Mouse (Mus musculus) ES-E14 (cell line): Measurements from ENCODE around the gene Elmo3. TPM values are rescaled to one million over a fixed set of nuclear protein-coding genes. Genes with fewer than 3 reads are reported as not detected.
A peak's percentile ranks its signal among the peaks of the same experiment; 100 is the strongest.

Source experiments
- DNase-seq: peaks from one replicate; pipeline ENCODE4 v3.0.0-alpha.2; 2013; ENCODE audit warnings: low read depth, low spot score
- H3K27ac ChIP-seq: 2 replicates; pipeline ENCODE4 v1.5.1; 2012; ENCODE audit warnings: low read depth, mild to moderate bottlenecking, low read length, moderate library complexity, mixed read lengths; ENCODE audit not compliant: poor library complexity, insufficient read depth, severe bottlenecking
- H3K36me3 ChIP-seq: 2 replicates; pipeline ENCODE4 v1.6.1; 2012; ENCODE audit warnings: mild to moderate bottlenecking, low read length, moderate library complexity, mixed read lengths; ENCODE audit not compliant: control insufficient read depth, poor library complexity, insufficient read depth, severe bottlenecking
- H3K4me1 ChIP-seq, 2 experiments: fragments of 150-350 bp in 1 of 2; sonication (generic) in 1 of 2; 2 replicates each; pipeline ENCODE4 v1.6.1; 2012; ENCODE audit warnings: low read length in 2 of 2, mild to moderate bottlenecking in 1 of 2, mixed read lengths in 1 of 2; ENCODE audit not compliant: control insufficient read depth in 2 of 2, insufficient read depth in 2 of 2, poor library complexity in 1 of 2
- H3K4me3 ChIP-seq, 2 experiments: fragments of 150-350 bp in 1 of 2; sonication (generic) in 1 of 2; 2 replicates each; pipeline ENCODE4 v1.5.1; 2012; ENCODE audit warnings: low read length in 2 of 2, low read depth in 1 of 2, mild to moderate bottlenecking in 1 of 2, mixed read lengths in 1 of 2; ENCODE audit not compliant: insufficient read depth in 1 of 2, poor library complexity in 1 of 2, severe bottlenecking in 1 of 2
- H3K9ac ChIP-seq: 2 replicates; pipeline ENCODE4 v1.6.1; 2012; ENCODE audit warnings: low read depth, mild to moderate bottlenecking, low read length, mixed read lengths; ENCODE audit not compliant: poor library complexity, insufficient read depth, severe bottlenecking
- H3K9me3 ChIP-seq: fragments of 150-350 bp; sonication (generic); 2 replicates; pipeline ENCODE4 v1.6.1; 2012; ENCODE audit warnings: low read depth, mild to moderate bottlenecking, low read length; ENCODE audit not compliant: control insufficient read depth, insufficient read depth
- CHD2 ChIP-seq: IDR thresholded peaks from 2 replicates; pipeline ENCODE4 v1.6.1; 2014; ENCODE audit warnings: mild to moderate bottlenecking, low read depth, low read length, inconsistent platforms
- HCFC1 ChIP-seq: IDR thresholded peaks from 2 replicates; pipeline ENCODE4 v1.6.1; 2012; ENCODE audit warnings: low read length, inconsistent platforms, borderline replicate concordance; ENCODE audit not compliant: insufficient read depth
- MAFK ChIP-seq: IDR thresholded peaks from 2 replicates; pipeline ENCODE4 v1.6.1; 2014; ENCODE audit warnings: mild to moderate bottlenecking, low read depth, low read length, inconsistent platforms; ENCODE audit not compliant: insufficient read depth
- ZC3H11A ChIP-seq: IDR thresholded peaks from 2 replicates; pipeline ENCODE4 v1.6.1; 2012; ENCODE audit warnings: low read depth, mild to moderate bottlenecking, inconsistent platforms, low read length, borderline replicate concordance
- ZNF384 ChIP-seq: IDR thresholded peaks from 2 replicates; pipeline ENCODE4 v1.6.1; 2012; ENCODE audit warnings: low read depth, low read length, inconsistent platforms
- in situ Hi-C, 2 experiments: fragments of 600-800 bp; cut with MboI; formaldehyde crosslinking; loops; one replicate each; pipeline ENCODE4 v1.15.1; 2025; ENCODE audit warnings: low sequenced_read_pairs in 2 of 2, inconsistent platforms in 1 of 2; ENCODE audit not compliant: unreplicated experiment in 2 of 2
- total RNA-seq: library from RNA; depleted of rRNA; stranded (reverse); fragments of 300-350 nt; gene quantifications from 2 replicates; pipeline ENCODE4 v1.2.3, GENCODE M21; 2012

Gene Elmo3
- total RNA-seq, 1 experiment: 3.5 TPM

DNA sequence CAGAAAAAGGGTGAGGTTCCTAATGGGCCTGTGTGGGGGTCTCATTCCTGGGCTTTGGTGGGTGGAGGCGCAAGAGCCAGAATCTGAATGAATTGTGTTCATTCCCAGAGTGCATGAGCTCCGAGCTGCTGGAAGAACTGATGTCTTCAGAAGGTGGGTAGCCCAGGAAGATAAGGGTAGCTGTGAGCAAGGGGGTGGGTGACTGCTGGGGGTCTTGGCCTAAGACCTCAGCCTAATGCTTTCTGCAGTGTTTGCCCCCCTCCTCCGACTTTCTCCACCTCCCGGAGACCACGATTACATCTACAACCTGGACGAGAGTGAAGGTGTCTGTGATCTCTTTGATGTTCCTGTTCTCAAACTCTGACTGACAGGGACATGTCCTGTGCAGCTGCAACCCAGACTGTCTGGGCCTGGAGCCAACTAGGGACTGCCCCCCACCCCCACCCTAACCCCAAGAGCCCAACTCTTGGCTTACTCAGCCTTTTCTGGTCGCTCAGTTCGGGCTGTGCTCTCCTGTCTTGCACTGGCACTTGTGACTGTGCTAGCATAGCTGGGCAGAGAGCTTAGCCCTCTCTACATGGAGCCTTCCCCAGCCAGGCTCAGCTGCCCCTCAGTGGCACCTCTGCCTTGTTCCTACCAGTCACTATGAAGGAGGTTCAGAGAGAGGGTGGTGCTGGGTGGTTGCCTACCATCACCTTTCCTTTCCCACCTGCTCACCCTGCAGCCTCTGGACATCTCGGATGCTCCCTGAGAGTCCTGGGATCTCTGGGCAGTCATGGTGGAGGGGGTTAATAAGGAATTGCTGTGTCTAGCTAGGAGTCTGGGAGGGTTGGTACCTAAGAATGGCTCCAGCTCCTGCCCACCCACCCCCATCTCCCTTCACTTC is 833 bp upstream of the Elmo3 start:
- Histone ChIP-seq H3K4me3 (no peak overlapping the region), H3K27ac (peak overlapping the region; percentile 47; the same call in 1 of the 2 replicates), H3K36me3 (peaks cover 62% of the 10 kb centered on the region), H3K9ac (no peak overlapping the region), H3K9me3 (no peaks in the 10 kb centered on the region), H3K4me1 (peaks cover 0 to 18% of the 10 kb centered on the region in 2 experiments; a peak in 2 of 4 replicates)
- in situ Hi-C loops: no loop called here
- DNase-seq: no peak
- TF ChIP-seq ZNF384 (no peak), HCFC1 (no peak), MAFK (no peak), CHD2 (no peak), ZC3H11A (no peak)

- H3K27ac ChIP-seq: no peak overlapping the region
- peaks cover 49% of the 10 kb centered on the region for H3K36me3 ChIP-seq
- H3K4me1 ChIP-seq: peaks cover 0 to 15% of the 10 kb centered on the region in 2 experiments; a peak in 2 of 4 replicates
- TF ChIP-seq ZNF384 (no peak), CHD2 (no peak), ZC3H11A (no peak), MAFK (no peak), HCFC1 (no peak)
- in situ Hi-C loops: no loop called here
- DNase-seq: no peak
- H3K4me3 ChIP-seq: peak overlapping the region; percentile 71 to 81; a peak in 2 of 4 replicates
- H3K9me3 ChIP-seq: no peaks in the 10 kb centered on the region
- H3K9ac ChIP-seq: peak overlapping the region; percentile 78
Measured at GRCm38 (mm10) chr8:105306146-105306691, 818 bp downstream of the Elmo3 start.

GRCm38 (mm10) chr8:105307670-105308069 is 2.3 kb downstream of the Elmo3 start:
- Histone ChIP-seq H3K9ac (no peak overlapping the region), H3K4me3 (no peak overlapping the region), H3K36me3 (peaks cover 38% of the 10 kb centered on the region), H3K9me3 (no peaks in the 10 kb centered on the region), H3K27ac (no peak overlapping the region), H3K4me1 (peaks cover 0 to 15% of the 10 kb centered on the region in 2 experiments; a peak in 2 of 4 replicates)
- DNase-seq: no peak
- in situ Hi-C loops: no loop called here
- TF ChIP-seq ZC3H11A (no peak), HCFC1 (no peak), MAFK (no peak), ZNF384 (no peak), CHD2 (no peak)

- H3K4me3 ChIP-seq: no peak overlapping the region
- no peak overlapping the region for H3K9ac ChIP-seq
- TF ChIP-seq ZC3H11A: no peak
- TF ChIP-seq HCFC1: no peak
- TF ChIP-seq MAFK: no peak
- TF ChIP-seq CHD2: no peak
- TF ChIP-seq ZNF384: no peak
- no peak overlapping the region for H3K27ac ChIP-seq
- no peak for DNase-seq
- no peaks in the 10 kb centered on the region for H3K9me3 ChIP-seq
- H3K4me1 ChIP-seq: peaks cover 0 to 15% of the 10 kb centered on the region in 2 experiments; a peak in 2 of 4 replicates
- in situ Hi-C loops: no loop called here
- H3K36me3 ChIP-seq: peaks cover 35% of the 10 kb centered on the region
Measured at GRCm38 (mm10) chr8:105308428-105308827, 3.0 kb downstream of the Elmo3 start.
